Mouse (Mus musculus) hindbrain, embryonic 16.5 days (tissue): ENCODE measurements around the gene Cnr2. TPM values are rescaled to one million over a fixed set of nuclear protein-coding genes. Genes with fewer than 3 reads are reported as not detected.

ENCODE experiments used
- ATAC-seq: fragments of 200-750 bp; cut with Nextera tagmentation; 2 replicates; pipeline ENCODE4 v1.8.0; 2017; ENCODE audit warnings: moderate TSS enrichment, moderate library complexity
- H3K27ac ChIP-seq: fragments of 300-500 bp; sonication (generic); 2 replicates; pipeline ENCODE4 v1.5.1; 2014; ENCODE audit warnings: low read depth, mild to moderate bottlenecking, control low read depth, low read length, moderate library complexity
- H3K27me3 ChIP-seq: fragments of 300-500 bp; sonication (generic); replicated peaks from 2 replicates; pipeline ENCODE4 v1.6.1; 2014; ENCODE audit warnings: low read length; ENCODE audit not compliant: control insufficient read depth, insufficient read depth
- H3K36me3 ChIP-seq: fragments of 300-500 bp; sonication (generic); 2 replicates; pipeline ENCODE4 v1.6.1; 2014; ENCODE audit warnings: mild to moderate bottlenecking, low read length, moderate library complexity, mixed read lengths; ENCODE audit not compliant: control insufficient read depth, insufficient read depth
- H3K4me1 ChIP-seq: fragments of 300-500 bp; sonication (generic); 2 replicates; pipeline ENCODE4 v1.6.1; 2014; ENCODE audit warnings: low read depth, low read length; ENCODE audit not compliant: control insufficient read depth, insufficient read depth
- H3K4me2 ChIP-seq: fragments of 300-500 bp; sonication (generic); 2 replicates; pipeline ENCODE4 v1.6.1; 2014; ENCODE audit warnings: mild to moderate bottlenecking, low read length, control low read depth, moderate library complexity
- H3K4me3 ChIP-seq: fragments of 300-500 bp; sonication (generic); 2 replicates; pipeline ENCODE4 v1.5.1; 2014; ENCODE audit warnings: mild to moderate bottlenecking, low read length, control low read depth, moderate library complexity
- H3K9ac ChIP-seq: fragments of 300-500 bp; sonication (generic); 2 replicates; pipeline ENCODE4 v1.6.1; 2014; ENCODE audit warnings: low read depth, mild to moderate bottlenecking, control low read depth, low read length, moderate library complexity
- H3K9me3 ChIP-seq: fragments of 300-500 bp; sonication (generic); 2 replicates; pipeline ENCODE4 v1.6.1; 2014; ENCODE audit warnings: mild to moderate bottlenecking, low read length, moderate library complexity; ENCODE audit not compliant: control insufficient read depth
- WGBS: fragments of 180-500 bp; shearing (Covaris S2); extraction: QIAGEN DNeasy Blood & Tissue Kit; methylation state at CpG from one replicate; pipeline ENCODE4 v1.1.7; 2014; 5-methylcytosine and 5-hydroxymethylcytosine counted together
- polyA plus RNA-seq: library from polyadenylated mRNA; unstranded; fragments of >200 nt; fragmentation: Nextera tagmentation; extraction: Ambion mirVana; gene quantifications from 2 replicates; pipeline ENCODE4 v1.2.1, GENCODE M21; 2015

The Cnr2 gene
- polyA plus RNA-seq, 1 experiment from 2014 or later = 0.09 TPM

- H3K9me3 ChIP-seq = no peaks in the 10 kb centered on the region
- H3K36me3 ChIP-seq = peaks cover 28% of the 10 kb centered on the region
- H3K27me3 ChIP-seq = no peaks in the 10 kb centered on the region
- no peak for ATAC-seq
- WGBS = 91% methylated on average over 5 of the region's 5 CpGs
- H3K27ac ChIP-seq = no peak overlapping the region
- H3K4me2 ChIP-seq = no peak overlapping the region
- no peak overlapping the region for H3K9ac ChIP-seq
- H3K4me1 ChIP-seq = peaks cover 17% of the 10 kb centered on the region
- H3K4me3 ChIP-seq = no peak overlapping the region
These were observed 66.5 kb downstream of the Cnr2 start for GRCm38 (mm10) chr4:135961709-135962108.

- no peak overlapping the region for H3K4me2 ChIP-seq
- peaks cover 17% of the 10 kb centered on the region for H3K4me1 ChIP-seq
- WGBS = 91% methylated on average over 7 of the region's 7 CpGs
- no peak overlapping the region for H3K4me3 ChIP-seq
- no peak for ATAC-seq
- H3K36me3 ChIP-seq = peaks cover 32% of the 10 kb centered on the region
- no peaks in the 10 kb centered on the region for H3K9me3 ChIP-seq
- H3K9ac ChIP-seq = no peak overlapping the region
- H3K27me3 ChIP-seq = no peaks in the 10 kb centered on the region
- H3K27ac ChIP-seq = no peak overlapping the region
These were observed 67.0 kb downstream of the Cnr2 start for GRCm38 (mm10) chr4:135962198-135962597.

GRCm38 (mm10) chr4:135962946-135963345, 67.8 kb downstream of the Cnr2 start:
- WGBS = 8% methylated on average over 15 of the region's 15 CpGs
- H3K4me2 ChIP-seq = peak overlapping the region; percentile 64
- H3K9me3 ChIP-seq = no peaks in the 10 kb centered on the region
- H3K9ac ChIP-seq = peak overlapping the region; percentile 90
- H3K27me3 ChIP-seq = no peaks in the 10 kb centered on the region
- peak overlapping the region; percentile 85 for H3K4me3 ChIP-seq
- H3K36me3 ChIP-seq = peaks cover 37% of the 10 kb centered on the region
- no peak for ATAC-seq
- peak overlapping the region; percentile 94 for H3K27ac ChIP-seq
- H3K4me1 ChIP-seq = peaks cover 17% of the 10 kb centered on the region

- H3K36me3 ChIP-seq = peaks cover 39% of the 10 kb centered on the region
- peak; percentile 93 for ATAC-seq
- no peaks in the 10 kb centered on the region for H3K27me3 ChIP-seq
- 0% methylated on average over 50 of the region's 56 CpGs for WGBS
- H3K4me1 ChIP-seq = peaks cover 17% of the 10 kb centered on the region
- H3K27ac ChIP-seq = peak within 1 kb of the TSS; percentile 94
- peak within 1 kb of the TSS; percentile 85 for H3K4me3 ChIP-seq
- H3K4me2 ChIP-seq = peak within 1 kb of the TSS; percentile 64
- H3K9ac ChIP-seq = peak within 1 kb of the TSS; percentile 90
- no peaks in the 10 kb centered on the region for H3K9me3 ChIP-seq
These were observed 68.4 kb downstream of the Cnr2 start, which contains the start of gene Gale for GRCm38 (mm10) chr4:135963457-135964193. Gale (plus strand) TSS chr4:135963727.

- Histone ChIP-seq H3K4me1 (peaks cover 17% of the 10 kb centered on the region), H3K4me3 (peak overlapping the region; percentile 85), H3K9me3 (no peaks in the 10 kb centered on the region), H3K9ac (peak overlapping the region; percentile 90), H3K27ac (peak overlapping the region; percentile 94), H3K27me3 (no peaks in the 10 kb centered on the region), H3K36me3 (peaks cover 42% of the 10 kb centered on the region), H3K4me2 (peak overlapping the region; percentile 64)
- WGBS = 5% methylated on average over 12 of the region's 12 CpGs
- no peak for ATAC-seq
These were observed 69.2 kb downstream of the Cnr2 start for GRCm38 (mm10) chr4:135964426-135964825.

- Histone ChIP-seq H3K27ac (no peak overlapping the region), H3K36me3 (peaks cover 43% of the 10 kb centered on the region)
These were observed 69.9 kb downstream of the Cnr2 start for GRCm38 (mm10) chr4:135965113-135965512.

GRCm38 (mm10) chr4:135966283-135966682, 71.1 kb downstream of the Cnr2 start:
- no peak for ATAC-seq
- WGBS = 91% methylated on average over 15 of the region's 16 CpGs
- peaks cover 42% of the 10 kb centered on the region for H3K36me3 ChIP-seq
- H3K4me1 ChIP-seq = peaks cover 24% of the 10 kb centered on the region
- H3K27me3 ChIP-seq = no peaks in the 10 kb centered on the region
- no peak overlapping the region for H3K4me3 ChIP-seq
- H3K9me3 ChIP-seq = no peaks in the 10 kb centered on the region
- H3K27ac ChIP-seq = no peak overlapping the region
- H3K4me2 ChIP-seq = no peak overlapping the region
- no peak overlapping the region for H3K9ac ChIP-seq

More at GRCm38 (mm10) chr4:135965113-135965512, 69.9 kb downstream of the Cnr2 start:
- H3K9me3 ChIP-seq = no peaks in the 10 kb centered on the region
- H3K4me2 ChIP-seq = peak overlapping the region; percentile 64; the same call in 1 of the 2 replicates
- no peak overlapping the region for H3K4me3 ChIP-seq
- no peak overlapping the region for H3K9ac ChIP-seq
- peaks cover 17% of the 10 kb centered on the region for H3K4me1 ChIP-seq
- H3K27me3 ChIP-seq = no peaks in the 10 kb centered on the region
- WGBS = 82% methylated on average over 9 of the region's 9 CpGs
- no peak for ATAC-seq

- Histone ChIP-seq H3K9ac (no peak overlapping the region), H3K9me3 (no peaks in the 10 kb centered on the region), H3K4me3 (no peak overlapping the region), H3K4me1 (peaks cover 30% of the 10 kb centered on the region), H3K27me3 (no peaks in the 10 kb centered on the region), H3K4me2 (no peak overlapping the region), H3K27ac (no peak overlapping the region), H3K36me3 (peaks cover 39% of the 10 kb centered on the region)
- 90% methylated on average over 18 of the region's 18 CpGs for whole genome bisulfite sequencing
- ATAC-seq = no peak
These were observed 72.0 kb downstream of the Cnr2 start for GRCm38 (mm10) chr4:135967086-135967760.

GRCm38 (mm10) chr4:135968271-135968869, 73.2 kb downstream of the Cnr2 start:
- H3K36me3 ChIP-seq = peaks cover 39% of the 10 kb centered on the region
- WGBS = 77% methylated on average over 17 of the region's 19 CpGs
- H3K27me3 ChIP-seq = no peaks in the 10 kb centered on the region
- H3K4me1 ChIP-seq = peaks cover 24% of the 10 kb centered on the region
- no peak overlapping the region for H3K4me3 ChIP-seq
- no peaks in the 10 kb centered on the region for H3K9me3 ChIP-seq
- H3K9ac ChIP-seq = no peak overlapping the region
- H3K27ac ChIP-seq = no peak overlapping the region
- H3K4me2 ChIP-seq = no peak overlapping the region
- ATAC-seq = no peak
